Mouse (Mus musculus): Measurements from ENCODE around the gene Gm20683.

DNA sequence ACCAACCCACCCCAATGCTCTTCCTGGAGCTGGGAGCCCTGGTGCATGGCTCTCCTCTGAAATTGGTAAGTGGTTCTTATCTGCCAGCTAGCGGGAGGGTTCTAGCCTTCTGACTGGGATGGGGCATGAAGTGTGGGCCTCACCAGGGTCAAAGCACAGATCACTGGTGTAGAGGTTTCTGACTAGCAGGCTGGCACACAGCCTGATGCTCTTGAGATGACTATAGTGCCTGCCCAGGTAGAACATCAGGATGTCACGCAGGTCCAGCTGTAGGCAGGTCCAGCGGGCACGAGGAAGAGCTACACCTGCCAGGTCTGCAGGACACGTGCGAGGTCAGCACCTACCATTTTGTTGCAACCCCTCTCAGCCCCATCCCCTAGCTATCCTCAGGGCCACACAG is 18.7 kb upstream of the Gm20683 start:
- no peak for TF ChIP-seq POLR2A (IDR thresholded peaks at IDR 0.05; ENCODE audit: borderline replicate concordance, extremely low read depth, insufficient read depth, insufficient read length, poor library complexity, severe bottlenecking)
- no peak for TF ChIP-seq CTCF (IDR thresholded peaks at IDR 0.05; ENCODE audit: borderline replicate concordance, extremely low read depth, insufficient read depth, insufficient read length)

Data from brain, embryonic 14.5 days (tissue).